Mouse (Mus musculus) lung, adult 10 weeks (tissue): ENCODE measurements around the gene Tmem168. TPM values are rescaled to one million over a fixed set of nuclear protein-coding genes. Genes with fewer than 3 reads are reported as not detected.

Experiments
- polyA plus RNA-seq: library from polyadenylated mRNA; stranded (reverse); fragments of 350-450 nt; fragmentation: Illumina TruSeq; extraction: RNeasy Lipid Tissue Mini Kit (QIAGEN cat#74804); gene quantifications from one replicate; pipeline ENCODE4 v1.2.3, GENCODE M21; 2014; ENCODE audit warnings: low read depth, low replicate concordance; ENCODE audit not compliant: insufficient read depth

Gene Tmem168
- polyA plus RNA-seq, result 13.7 TPM

GRCm38 (mm10) chr6:13607621-13608493 lies at the start of gene Tmem168:
Gene Tmem168, minus strand, starts transcription at chr6:13608100.

Other genes starting within 250 kb of the Tmem168 start
- 7.0 TPM for gene Bmt2, start 69.9 kb upstream of the Tmem168 start, polyA plus RNA-seq
- gene Gpr85, start 231.8 kb upstream of the Tmem168 start, polyA plus RNA-seq, result 0.27 TPM